Mouse (Mus musculus) cerebellum, postnatal 14 days (tissue): Measurements from ENCODE around the gene Amn.

Experiments used
- DNase-seq, 2 experiments: peaks; one replicate each; pipeline ENCODE4 v3.0.0; 2021; ENCODE audit warnings: mixed read lengths in 2 of 2

The Amn gene

GRCm38 (mm10) chr12:111270629-111271277 is at the start of gene Amn:
Gene Amn, plus strand, starts transcription at chr12:111271095.
- no peak for DNase-seq

- peak in 1 of 2 experiments; percentile 37 for DNase-seq
Measured at GRCm38 (mm10) chr12:111225197-111225780, 45.6 kb upstream of the Amn start.

- DNase-seq = no peak
Measured at GRCm38 (mm10) chr12:111227410-111227809, 43.5 kb upstream of the Amn start.

- DNase-seq = no peak
Measured at GRCm38 (mm10) chr12:111228488-111228887, 42.4 kb upstream of the Amn start.

- no peak for DNase-seq
Measured at GRCm38 (mm10) chr12:111230793-111231192, 40.1 kb upstream of the Amn start.

- DNase-seq = no peak
Measured at GRCm38 (mm10) chr12:111233798-111234197, 37.1 kb upstream of the Amn start.

GRCm38 (mm10) chr12:111234383-111234782 is 36.5 kb upstream of the Amn start:
- DNase-seq = no peak

GRCm38 (mm10) chr12:111235631-111236030 is 35.3 kb upstream of the Amn start:
- no peak for DNase-seq

- DNase-seq = no peak
Measured at GRCm38 (mm10) chr12:111237611-111238188, 33.2 kb upstream of the Amn start.

GRCm38 (mm10) chr12:111238345-111238744 is 32.5 kb upstream of the Amn start:
- DNase-seq = no peak

- DNase-seq = peak; percentile 44 to 58
Measured at GRCm38 (mm10) chr12:111238778-111239177, 32.1 kb upstream of the Amn start.

- DNase-seq = no peak
Measured at GRCm38 (mm10) chr12:111239930-111240329, 31.0 kb upstream of the Amn start.

- peak; percentile 97 to 98 for DNase-seq
Measured at GRCm38 (mm10) chr12:111241916-111242315, 29.0 kb upstream of the Amn start.

GRCm38 (mm10) chr12:111242346-111242745 is 28.5 kb upstream of the Amn start:
- DNase-seq = peak in 1 of 2 experiments; percentile 53

- DNase-seq = peak in 1 of 2 experiments; percentile 38
Measured at GRCm38 (mm10) chr12:111243733-111244132, 27.2 kb upstream of the Amn start.

GRCm38 (mm10) chr12:111245070-111245469 is 25.8 kb upstream of the Amn start:
- DNase-seq = peak in 1 of 2 experiments; percentile 45

- peak in 1 of 2 experiments; percentile 5 for DNase-seq
Measured at GRCm38 (mm10) chr12:111246808-111247464, 24.0 kb upstream of the Amn start.

GRCm38 (mm10) chr12:111249095-111249494 is 21.8 kb upstream of the Amn start:
- no peak for DNase-seq

GRCm38 (mm10) chr12:111250116-111250515 is 20.8 kb upstream of the Amn start:
- no peak for DNase-seq

GRCm38 (mm10) chr12:111251227-111251626 is 19.7 kb upstream of the Amn start:
- DNase-seq = peak in 1 of 2 experiments; percentile 13

GRCm38 (mm10) chr12:111263650-111264049 is 7.2 kb upstream of the Amn start:
- peak in 1 of 2 experiments; percentile 12 for DNase-seq

- DNase-seq = peak in 1 of 2 experiments; percentile 5
Measured at GRCm38 (mm10) chr12:111265212-111265611, 5.7 kb upstream of the Amn start.

- DNase-seq = no peak
Measured at GRCm38 (mm10) chr12:111266592-111266991, 4.3 kb upstream of the Amn start.
